Mouse (Mus musculus): ENCODE data around the gene Plekha7. TPM values are rescaled to one million over a fixed set of nuclear protein-coding genes. Genes with fewer than 3 reads are reported as not detected.

Gene Plekha7
- polyA plus RNA-seq, 1 experiment from 2014 or later: 9.2 TPM

DNA sequence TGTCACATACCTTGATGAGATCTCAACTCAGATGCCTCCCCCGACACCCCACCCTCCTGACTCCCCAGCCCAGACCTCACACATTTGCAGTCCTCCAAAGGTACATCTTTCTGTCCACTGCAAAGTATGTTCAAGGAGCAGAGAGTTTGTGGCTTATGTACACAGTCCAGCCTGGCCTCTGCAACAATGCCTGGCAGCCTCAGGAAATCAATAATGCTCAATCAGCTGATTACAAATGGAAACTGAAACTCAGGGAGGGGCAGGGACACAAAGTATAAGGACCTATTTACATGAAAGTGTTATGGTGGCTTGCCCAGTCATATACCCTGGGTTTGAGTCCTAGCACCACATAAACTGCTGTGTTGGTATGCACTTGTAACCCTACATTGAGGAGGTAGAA, 23.0 kb downstream of the Plekha7 start:
- 59% methylated on average over 1 of the region's 1 CpGs for WGBS
- no peaks in the 10 kb centered on the region for H3K36me3 ChIP-seq (ENCODE audit: control insufficient read depth, insufficient read depth, low read length)
- no peak overlapping the region for H3K4me2 ChIP-seq (ENCODE audit: low read depth, low read length)
- no peaks in the 10 kb centered on the region for H3K27me3 ChIP-seq (replicated peaks; ENCODE audit: control insufficient read depth, insufficient read depth, low read length)
- no peak overlapping the region for H3K9ac ChIP-seq (ENCODE audit: low read depth, low read length)
- no peak overlapping the region for H3K4me3 ChIP-seq (ENCODE audit: low read depth, low read length)
- no peak overlapping the region for H3K27ac ChIP-seq (replicated peaks; ENCODE audit: low read depth, low read length)
- H3K4me1 ChIP-seq (ENCODE audit: control insufficient read depth, insufficient read depth, low read length): 0 out of 2 replicates have a peak, but pooled peaks cover 7% of the 10 kb centered on the region
- no peaks in the 10 kb centered on the region for H3K9me3 ChIP-seq (ENCODE audit: control insufficient read depth, low read length)
- ATAC-seq (ENCODE audit: low read depth) (no peak), DNase-seq (ENCODE audit: low spot score) (no peak)

DNA sequence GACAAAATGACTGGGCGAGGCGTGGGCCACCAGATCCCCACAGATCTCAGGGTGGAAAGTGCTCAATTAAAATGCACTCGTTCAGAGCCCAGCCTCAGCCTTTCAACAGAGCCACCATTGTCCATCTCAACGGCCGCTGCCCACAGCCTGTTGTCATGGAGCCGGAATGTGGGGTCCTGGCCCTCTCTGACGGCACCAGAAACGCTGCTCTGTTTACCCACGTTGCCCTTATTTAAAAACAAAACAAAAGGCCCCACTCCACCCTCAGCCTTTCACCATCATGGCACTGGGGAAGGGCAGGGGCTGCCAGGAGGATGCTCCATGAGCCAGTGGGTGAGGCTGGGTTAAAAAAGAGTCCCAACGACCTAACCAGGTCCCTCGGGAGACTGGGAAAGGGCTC, 25.4 kb downstream of the Plekha7 start:
- ATAC-seq (ENCODE audit: low read depth) (peak; percentile 51; the same call in 1 of the 2 replicates), DNase-seq (ENCODE audit: low spot score) (peak; percentile 44)
- Histone ChIP-seq H3K4me3 (ENCODE audit: low read depth, low read length) (no peak overlapping the region), H3K27ac (replicated peaks; ENCODE audit: low read depth, low read length) (no peak overlapping the region), H3K9me3 (ENCODE audit: control insufficient read depth, low read length) (no peaks in the 10 kb centered on the region), H3K9ac (ENCODE audit: low read depth, low read length) (no peak overlapping the region), H3K27me3 (replicated peaks; ENCODE audit: control insufficient read depth, insufficient read depth, low read length) (no peaks in the 10 kb centered on the region), H3K4me2 (ENCODE audit: low read depth, low read length) (no peak overlapping the region), H3K4me1 (ENCODE audit: control insufficient read depth, insufficient read depth, low read length) (0 out of 2 replicates have a peak, but pooled peaks cover 7% of the 10 kb centered on the region), H3K36me3 (ENCODE audit: control insufficient read depth, insufficient read depth, low read length) (no peaks in the 10 kb centered on the region)
- 31% methylated on average over 11 of the region's 11 CpGs for WGBS

DNA sequence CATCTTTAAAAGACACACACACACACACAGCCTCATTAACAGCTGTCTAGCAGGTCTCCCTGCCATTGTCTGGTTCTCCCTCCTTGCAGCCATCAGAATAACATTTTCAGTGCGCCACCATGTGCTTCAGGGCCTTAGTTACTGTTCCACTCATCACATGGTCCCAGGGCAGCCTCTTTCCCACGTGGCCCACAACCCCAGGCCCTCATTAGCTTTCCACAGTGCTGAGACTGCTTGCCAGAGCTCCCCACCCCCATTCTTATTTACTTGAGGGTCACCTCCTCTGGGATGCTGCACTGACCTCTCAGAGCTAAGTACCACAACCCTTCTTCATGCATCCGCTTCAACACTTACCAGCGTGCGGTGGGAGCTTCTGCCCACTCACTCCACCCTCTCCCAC, 28.1 kb downstream of the Plekha7 start:
- Histone ChIP-seq H3K27ac (replicated peaks; ENCODE audit: low read depth, low read length) (no peak overlapping the region), H3K36me3 (ENCODE audit: control insufficient read depth, insufficient read depth, low read length) (no peaks in the 10 kb centered on the region)

DNA sequence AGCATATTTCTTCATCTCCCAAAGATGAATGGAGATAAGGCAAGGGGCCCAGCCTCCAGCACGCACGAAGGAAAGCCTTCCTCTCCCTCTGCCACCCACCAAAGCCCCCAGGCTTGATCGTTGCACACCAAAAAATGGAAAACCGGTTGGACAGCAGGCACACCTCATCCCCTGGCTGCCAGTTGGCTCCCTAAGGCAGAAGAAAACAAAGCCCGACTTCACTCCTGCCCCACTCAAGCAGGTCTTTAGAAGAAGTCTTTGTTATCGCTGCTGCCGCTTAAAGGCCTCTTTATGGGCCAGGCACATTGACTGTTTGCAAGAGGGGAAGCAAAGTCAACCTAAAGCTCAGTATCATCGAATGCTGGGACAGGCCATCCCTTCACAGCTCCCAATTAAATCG, 29.9 kb downstream of the Plekha7 start:
- Histone ChIP-seq H3K4me1 (ENCODE audit: control insufficient read depth, insufficient read depth, low read length) (0 out of 2 replicates have a peak, but pooled peaks cover 7% of the 10 kb centered on the region), H3K36me3 (ENCODE audit: control insufficient read depth, insufficient read depth, low read length) (no peaks in the 10 kb centered on the region), H3K4me2 (ENCODE audit: low read depth, low read length) (no peak overlapping the region), H3K9ac (ENCODE audit: low read depth, low read length) (no peak overlapping the region), H3K27me3 (replicated peaks; ENCODE audit: control insufficient read depth, insufficient read depth, low read length) (no peaks in the 10 kb centered on the region), H3K27ac (replicated peaks; ENCODE audit: low read depth, low read length) (peak overlapping the region; percentile 48; the same call in 1 of the 2 replicates), H3K4me3 (ENCODE audit: low read depth, low read length) (no peak overlapping the region), H3K9me3 (ENCODE audit: control insufficient read depth, low read length) (no peaks in the 10 kb centered on the region)
- WGBS: 37% methylated on average over 9 of the region's 9 CpGs
- ATAC-seq (ENCODE audit: low read depth) (0 out of 2 replicates have a peak, but pooled peaks have one; percentile 31), DNase-seq (ENCODE audit: low spot score) (peak; percentile 66)

More for the DNA sequence above, 28.1 kb downstream of the Plekha7 start:
- DNase-seq (ENCODE audit: low spot score) (no peak), ATAC-seq (ENCODE audit: low read depth) (peak; percentile 50; the same call in 1 of the 2 replicates)
- H3K4me2 ChIP-seq (ENCODE audit: low read depth, low read length): no peak overlapping the region
- no peaks in the 10 kb centered on the region for H3K27me3 ChIP-seq (replicated peaks; ENCODE audit: control insufficient read depth, insufficient read depth, low read length)
- H3K4me1 ChIP-seq (ENCODE audit: control insufficient read depth, insufficient read depth, low read length): 0 out of 2 replicates have a peak, but pooled peaks cover 7% of the 10 kb centered on the region
- no peak overlapping the region for H3K9ac ChIP-seq (ENCODE audit: low read depth, low read length)
- 38% methylated on average over 5 of the region's 5 CpGs for WGBS
- H3K9me3 ChIP-seq (ENCODE audit: control insufficient read depth, low read length): no peaks in the 10 kb centered on the region
- H3K4me3 ChIP-seq (ENCODE audit: low read depth, low read length): no peak overlapping the region

DNA sequence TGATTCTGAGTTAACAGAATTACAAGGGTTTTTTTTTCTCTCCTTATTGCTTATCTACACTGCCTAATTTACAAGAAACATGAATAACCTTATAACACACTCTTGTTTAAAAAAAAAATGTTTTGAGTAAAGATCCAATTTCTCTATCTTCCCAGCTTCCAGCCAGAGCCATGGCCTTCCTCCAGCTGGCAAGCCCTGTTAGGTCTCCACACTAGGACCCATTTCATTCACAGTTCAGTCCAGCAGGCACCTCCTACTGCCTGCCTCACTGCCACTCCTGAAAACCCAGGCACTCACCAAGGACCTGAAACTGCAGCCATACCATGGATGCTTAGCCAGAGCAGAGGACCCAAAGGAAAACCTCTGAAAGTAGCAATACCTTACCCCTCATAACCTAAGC, 31.9 kb downstream of the Plekha7 start:
- Histone ChIP-seq H3K9me3 (ENCODE audit: control insufficient read depth, low read length) (no peaks in the 10 kb centered on the region), H3K27me3 (replicated peaks; ENCODE audit: control insufficient read depth, insufficient read depth, low read length) (no peaks in the 10 kb centered on the region), H3K4me1 (ENCODE audit: control insufficient read depth, insufficient read depth, low read length) (no peaks in the 10 kb centered on the region), H3K36me3 (ENCODE audit: control insufficient read depth, insufficient read depth, low read length) (no peaks in the 10 kb centered on the region), H3K27ac (replicated peaks; ENCODE audit: low read depth, low read length) (no peak overlapping the region), H3K4me3 (ENCODE audit: low read depth, low read length) (no peak overlapping the region), H3K4me2 (ENCODE audit: low read depth, low read length) (no peak overlapping the region), H3K9ac (ENCODE audit: low read depth, low read length) (no peak overlapping the region)
- no peak for DNase-seq (ENCODE audit: low spot score)
- no peak for ATAC-seq (ENCODE audit: low read depth)

DNA sequence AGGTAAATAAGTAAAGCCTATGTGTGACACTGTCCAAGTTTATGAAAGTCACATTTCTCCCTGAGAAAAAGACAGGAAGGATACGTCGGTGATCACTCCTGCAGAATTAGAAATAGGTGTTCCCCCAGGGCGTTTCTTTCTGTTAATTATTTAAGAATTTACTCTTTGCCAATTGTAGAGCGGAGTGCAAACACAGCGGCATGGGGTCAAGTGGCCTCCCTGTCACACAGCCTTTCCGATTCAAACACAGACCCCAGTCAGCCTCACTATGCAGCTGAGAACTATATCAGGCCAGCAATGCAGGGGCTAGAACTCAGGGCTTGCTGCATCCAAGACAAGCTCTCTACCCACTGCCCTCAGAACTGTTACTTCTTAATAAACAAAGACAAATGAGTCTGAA, 35.1 kb downstream of the Plekha7 start:
- WGBS: 72% methylated on average over 6 of the region's 6 CpGs
- ATAC-seq (ENCODE audit: low read depth): no peak
- no peak overlapping the region for H3K27ac ChIP-seq (replicated peaks; ENCODE audit: low read depth, low read length)
- H3K9me3 ChIP-seq (ENCODE audit: control insufficient read depth, low read length): no peaks in the 10 kb centered on the region
- no peak overlapping the region for H3K9ac ChIP-seq (ENCODE audit: low read depth, low read length)
- no peak overlapping the region for H3K4me2 ChIP-seq (ENCODE audit: low read depth, low read length)
- H3K4me1 ChIP-seq (ENCODE audit: control insufficient read depth, insufficient read depth, low read length): no peaks in the 10 kb centered on the region
- no peaks in the 10 kb centered on the region for H3K27me3 ChIP-seq (replicated peaks; ENCODE audit: control insufficient read depth, insufficient read depth, low read length)
- no peaks in the 10 kb centered on the region for H3K36me3 ChIP-seq (ENCODE audit: control insufficient read depth, insufficient read depth, low read length)
- no peak overlapping the region for H3K4me3 ChIP-seq (ENCODE audit: low read depth, low read length)
- no peak for DNase-seq (ENCODE audit: low spot score)

DNA sequence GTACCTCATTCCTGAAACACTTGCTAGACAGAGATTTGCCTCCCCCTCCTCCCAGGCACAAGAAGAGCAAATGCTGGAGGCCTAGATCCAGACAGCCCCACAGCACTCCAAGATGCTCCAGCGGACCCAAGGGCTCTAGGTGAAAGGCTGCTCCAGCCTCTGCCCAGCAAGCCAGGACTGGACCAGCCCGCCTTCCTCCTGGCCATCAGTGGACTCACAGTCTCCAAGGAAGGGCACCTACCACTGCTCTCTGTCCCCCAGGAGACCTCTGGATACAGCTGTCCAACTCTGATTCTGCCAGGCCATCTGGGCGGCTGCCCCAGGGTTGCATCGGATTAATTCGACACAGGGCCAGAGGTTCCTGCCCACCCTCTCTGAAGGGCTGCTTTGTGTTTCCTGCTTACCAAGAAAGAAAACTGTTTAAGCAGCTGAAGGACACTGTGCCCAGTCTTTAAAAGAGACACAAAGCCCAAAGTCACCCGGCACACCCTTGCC, 38.6 kb downstream of the Plekha7 start:
- WGBS: 43% methylated on average over 5 of the region's 6 CpGs
- Histone ChIP-seq H3K27me3 (replicated peaks; ENCODE audit: control insufficient read depth, insufficient read depth, low read length) (no peaks in the 10 kb centered on the region), H3K4me2 (ENCODE audit: low read depth, low read length) (no peak overlapping the region), H3K27ac (replicated peaks; ENCODE audit: low read depth, low read length) (no peak overlapping the region), H3K36me3 (ENCODE audit: control insufficient read depth, insufficient read depth, low read length) (no peaks in the 10 kb centered on the region), H3K4me1 (ENCODE audit: control insufficient read depth, insufficient read depth, low read length) (no peaks in the 10 kb centered on the region), H3K9ac (ENCODE audit: low read depth, low read length) (no peak overlapping the region), H3K4me3 (ENCODE audit: low read depth, low read length) (no peak overlapping the region), H3K9me3 (ENCODE audit: control insufficient read depth, low read length) (no peaks in the 10 kb centered on the region)
- DNase-seq (ENCODE audit: low spot score) (no peak), ATAC-seq (ENCODE audit: low read depth) (no peak)

DNA sequence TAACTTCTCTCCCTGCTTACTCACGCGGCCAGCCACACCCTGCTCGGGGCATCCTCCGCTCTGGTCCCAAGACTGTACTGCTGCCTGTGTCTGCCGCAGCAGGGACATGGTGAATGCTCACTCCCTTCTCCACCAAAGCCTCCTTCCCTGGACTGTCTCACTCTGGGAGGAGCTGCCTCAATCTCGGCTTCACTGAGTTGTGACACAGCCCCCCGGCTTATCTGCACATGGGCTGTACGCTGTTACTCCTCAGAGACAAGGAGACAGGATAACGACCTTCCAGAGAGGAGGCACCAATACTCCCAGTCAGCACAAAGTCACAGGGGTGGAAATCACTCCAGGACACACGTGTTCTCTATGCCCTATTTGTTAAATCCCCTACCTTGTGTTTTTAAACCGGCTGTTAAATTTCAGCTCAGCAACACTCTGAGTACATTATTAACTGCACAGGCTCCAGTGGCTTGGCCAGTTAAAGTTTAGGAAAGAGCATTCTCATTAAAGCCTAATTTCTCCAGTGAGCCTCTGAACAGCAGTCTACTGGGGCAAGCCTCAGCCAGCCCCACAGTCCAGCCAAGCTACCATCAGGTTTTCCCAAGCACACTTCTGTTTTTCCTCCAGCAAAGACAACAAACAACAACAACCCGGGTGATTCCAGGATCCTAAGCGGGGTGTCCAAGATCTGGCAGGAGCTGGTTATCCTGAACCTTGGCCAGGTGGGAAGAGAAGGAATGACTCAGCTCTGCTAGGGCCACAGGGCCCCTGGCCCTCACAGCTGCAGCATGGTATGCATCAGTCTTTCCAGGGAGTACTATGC, 39.9 kb downstream of the Plekha7 start:
- Histone ChIP-seq H3K36me3 (ENCODE audit: control insufficient read depth, insufficient read depth, low read length) (no peaks in the 10 kb centered on the region), H3K27me3 (replicated peaks; ENCODE audit: control insufficient read depth, insufficient read depth, low read length) (no peaks in the 10 kb centered on the region), H3K4me2 (ENCODE audit: low read depth, low read length) (no peak overlapping the region), H3K9me3 (ENCODE audit: control insufficient read depth, low read length) (no peaks in the 10 kb centered on the region), H3K27ac (replicated peaks; ENCODE audit: low read depth, low read length) (no peak overlapping the region), H3K4me3 (ENCODE audit: low read depth, low read length) (no peak overlapping the region), H3K9ac (ENCODE audit: low read depth, low read length) (no peak overlapping the region), H3K4me1 (ENCODE audit: control insufficient read depth, insufficient read depth, low read length) (no peaks in the 10 kb centered on the region)
- ATAC-seq (ENCODE audit: low read depth) (no peak), DNase-seq (ENCODE audit: low spot score) (no peak)
- WGBS: 46% methylated on average over 13 of the region's 13 CpGs

DNA sequence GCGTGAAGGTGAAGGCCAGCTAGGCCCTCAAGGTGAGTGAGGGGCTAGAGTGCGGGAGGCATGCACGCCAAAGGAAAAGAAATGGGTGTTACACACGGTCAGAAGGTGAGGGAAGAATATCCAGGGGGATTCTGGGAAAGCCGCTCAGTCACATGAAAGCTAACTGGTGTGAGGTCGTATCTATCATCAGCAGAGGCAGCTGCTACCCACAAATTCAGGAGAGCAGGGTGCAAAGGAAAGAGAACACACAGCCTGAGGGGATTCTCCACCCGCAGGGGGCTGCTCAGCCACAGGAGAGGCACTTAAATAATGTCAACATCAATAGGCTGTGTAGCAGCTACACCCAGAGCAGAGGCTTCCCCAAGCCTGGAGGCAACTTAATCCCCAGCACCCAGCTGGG, 44.9 kb downstream of the Plekha7 start:
- DNase-seq (ENCODE audit: low spot score): no peak
- H3K9me3 ChIP-seq (ENCODE audit: control insufficient read depth, low read length): no peaks in the 10 kb centered on the region
- 55% methylated on average over 7 of the region's 7 CpGs for WGBS
- H3K4me1 ChIP-seq (ENCODE audit: control insufficient read depth, insufficient read depth, low read length): no peaks in the 10 kb centered on the region
- no peak overlapping the region for H3K9ac ChIP-seq (ENCODE audit: low read depth, low read length)
- H3K4me2 ChIP-seq (ENCODE audit: low read depth, low read length): no peak overlapping the region
- no peak overlapping the region for H3K4me3 ChIP-seq (ENCODE audit: low read depth, low read length)
- no peaks in the 10 kb centered on the region for H3K27me3 ChIP-seq (replicated peaks; ENCODE audit: control insufficient read depth, insufficient read depth, low read length)
- no peaks in the 10 kb centered on the region for H3K36me3 ChIP-seq (ENCODE audit: control insufficient read depth, insufficient read depth, low read length)
- H3K27ac ChIP-seq (replicated peaks; ENCODE audit: low read depth, low read length): no peak overlapping the region
- ATAC-seq (ENCODE audit: low read depth): no peak
